Mouse (Mus musculus): ENCODE measurements around the gene Ttll4. TPM values are rescaled to one million over a fixed set of nuclear protein-coding genes. Genes with fewer than 3 reads are reported as not detected.

The Ttll4 gene
- polyA plus RNA-seq, 1 experiment from 2014 or later = 2.1 TPM

DNA sequence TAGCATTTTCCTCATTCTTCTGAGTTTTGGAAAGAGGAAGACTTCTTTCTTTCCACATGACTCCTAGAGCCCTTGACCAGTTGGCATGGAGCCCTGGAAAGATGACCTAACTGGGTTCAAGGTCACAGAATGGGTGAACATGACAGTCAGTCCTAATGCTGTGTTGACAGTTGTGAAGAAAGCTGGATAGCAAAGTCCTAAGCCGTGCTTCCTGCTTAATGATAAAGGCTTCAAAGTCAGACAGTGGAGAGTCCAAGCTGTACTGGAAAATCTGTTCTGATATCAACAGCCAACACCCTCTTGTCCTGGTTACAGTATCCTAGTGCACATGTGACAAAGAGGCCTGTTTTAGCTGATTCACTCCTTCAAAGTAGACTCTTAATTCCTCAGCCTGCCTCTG, 37.2 kb downstream of the Ttll4 start:
- Histone ChIP-seq H3K4me3 (ENCODE audit: low read depth, low read length) (no peak overlapping the region), H3K36me3 (ENCODE audit: control insufficient read depth, insufficient read depth) (peaks cover 33% of the 10 kb centered on the region), H3K4me1 (replicated peaks; ENCODE audit: control insufficient read depth, insufficient read depth, low read length) (no peaks in the 10 kb centered on the region), H3K9me3 (ENCODE audit: control insufficient read depth) (no peaks in the 10 kb centered on the region), H3K4me2 (replicated peaks; ENCODE audit: low read depth) (no peak overlapping the region), H3K27me3 (replicated peaks; ENCODE audit: control insufficient read depth, insufficient read depth, low read length) (no peaks in the 10 kb centered on the region), H3K9ac (ENCODE audit: low read depth, low read length) (no peak overlapping the region), H3K27ac (ENCODE audit: low read depth, low read length) (peak overlapping the region; percentile 30)
- TF ChIP-seq CTCF (IDR thresholded peaks at IDR 0.05; ENCODE audit: low read depth) = no peak
- ATAC-seq = peak; percentile 91
- 40% methylated on average over 1 of the region's 1 CpGs for WGBS

DNA sequence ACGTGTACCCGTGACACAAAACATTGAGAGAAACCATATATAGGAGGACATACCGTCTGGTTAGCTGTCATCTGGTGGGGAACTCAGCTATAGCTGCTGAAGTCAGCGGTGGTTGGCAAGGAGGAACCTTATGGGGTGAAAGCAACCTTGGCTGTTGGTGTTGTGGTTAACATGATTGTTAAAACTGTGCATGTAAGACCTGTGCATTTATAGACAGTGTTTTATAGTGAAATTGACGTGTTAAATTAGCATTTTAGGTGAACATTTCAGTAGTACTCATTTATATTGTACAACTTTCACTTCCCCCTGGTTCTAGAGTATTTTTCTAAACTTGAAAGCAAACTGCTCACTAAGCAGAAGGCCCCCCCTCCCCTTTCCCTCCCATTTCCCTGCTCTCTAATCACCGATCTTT, 40.6 kb downstream of the Ttll4 start:
- Histone ChIP-seq H3K9me3 (ENCODE audit: control insufficient read depth) (no peaks in the 10 kb centered on the region), H3K36me3 (ENCODE audit: control insufficient read depth, insufficient read depth) (peaks cover 9% of the 10 kb centered on the region), H3K9ac (ENCODE audit: low read depth, low read length) (no peak overlapping the region), H3K4me2 (replicated peaks; ENCODE audit: low read depth) (no peak overlapping the region), H3K27me3 (replicated peaks; ENCODE audit: control insufficient read depth, insufficient read depth, low read length) (no peaks in the 10 kb centered on the region), H3K27ac (ENCODE audit: low read depth, low read length) (no peak overlapping the region), H3K4me3 (ENCODE audit: low read depth, low read length) (no peak overlapping the region), H3K4me1 (replicated peaks; ENCODE audit: control insufficient read depth, insufficient read depth, low read length) (no peaks in the 10 kb centered on the region)
- TF ChIP-seq CTCF (IDR thresholded peaks at IDR 0.05; ENCODE audit: low read depth) = no peak
- WGBS = 90% methylated on average over 6 of the region's 6 CpGs
- no peak for ATAC-seq

DNA sequence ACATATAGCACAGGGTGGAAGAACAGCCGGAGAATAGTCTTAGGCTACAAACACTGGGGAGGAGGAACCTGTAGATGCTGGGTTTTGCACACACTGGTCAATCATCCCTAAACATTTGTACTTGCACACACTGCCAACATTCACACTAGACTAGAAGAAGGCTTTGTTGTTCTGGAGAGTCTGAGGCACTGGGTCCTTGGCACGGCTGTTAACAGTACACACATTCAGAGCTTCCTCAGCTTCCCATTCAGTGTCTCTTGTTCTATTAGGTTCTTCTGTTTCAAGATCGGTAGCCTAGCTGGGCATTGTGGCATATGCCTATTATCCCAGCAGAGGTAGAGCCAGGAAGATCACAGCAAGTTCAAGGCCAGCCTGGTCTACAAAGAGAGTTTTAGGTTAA, 42.6 kb downstream of the Ttll4 start:
- no peak overlapping the region for H3K27ac ChIP-seq (ENCODE audit: low read depth, low read length)
- no peaks in the 10 kb centered on the region for H3K9me3 ChIP-seq (ENCODE audit: control insufficient read depth)
- WGBS = 85% methylated on average over 3 of the region's 3 CpGs
- H3K9ac ChIP-seq (ENCODE audit: low read depth, low read length) = no peak overlapping the region
- no peak overlapping the region for H3K4me3 ChIP-seq (ENCODE audit: low read depth, low read length)
- no peak for TF ChIP-seq CTCF (IDR thresholded peaks at IDR 0.05; ENCODE audit: low read depth)
- no peaks in the 10 kb centered on the region for H3K27me3 ChIP-seq (replicated peaks; ENCODE audit: control insufficient read depth, insufficient read depth, low read length)
- ATAC-seq = no peak
- no peak overlapping the region for H3K4me2 ChIP-seq (replicated peaks; ENCODE audit: low read depth)
- H3K36me3 ChIP-seq (ENCODE audit: control insufficient read depth, insufficient read depth) = no peaks in the 10 kb centered on the region
- H3K4me1 ChIP-seq (replicated peaks; ENCODE audit: control insufficient read depth, insufficient read depth, low read length) = no peaks in the 10 kb centered on the region

DNA sequence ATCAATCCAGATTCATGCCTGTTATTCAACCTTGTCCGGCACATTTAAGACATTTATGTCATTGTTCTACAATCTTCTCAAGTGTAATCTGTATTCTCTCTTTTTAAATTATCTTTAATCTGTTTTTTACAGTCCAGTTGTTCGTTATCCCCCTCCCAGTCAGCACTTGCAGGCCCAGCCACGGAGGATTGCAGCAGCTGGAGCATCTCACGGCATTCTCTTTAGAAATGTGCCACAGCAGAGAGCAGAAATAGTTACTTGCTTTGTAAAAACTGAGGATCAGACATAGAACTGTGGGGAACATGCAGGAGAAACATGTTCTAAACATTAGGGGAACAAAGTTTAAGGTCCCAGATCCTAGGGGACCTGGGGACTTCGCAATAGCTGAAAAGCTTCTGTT, 43.5 kb downstream of the Ttll4 start:
- Histone ChIP-seq H3K4me2 (replicated peaks; ENCODE audit: low read depth) (no peak overlapping the region), H3K4me3 (ENCODE audit: low read depth, low read length) (no peak overlapping the region), H3K27me3 (replicated peaks; ENCODE audit: control insufficient read depth, insufficient read depth, low read length) (no peaks in the 10 kb centered on the region), H3K9me3 (ENCODE audit: control insufficient read depth) (no peaks in the 10 kb centered on the region), H3K36me3 (ENCODE audit: control insufficient read depth, insufficient read depth) (no peaks in the 10 kb centered on the region), H3K4me1 (replicated peaks; ENCODE audit: control insufficient read depth, insufficient read depth, low read length) (no peaks in the 10 kb centered on the region), H3K9ac (ENCODE audit: low read depth, low read length) (no peak overlapping the region), H3K27ac (ENCODE audit: low read depth, low read length) (no peak overlapping the region)
- 64% methylated on average over 5 of the region's 5 CpGs for WGBS
- no peak for TF ChIP-seq CTCF (IDR thresholded peaks at IDR 0.05; ENCODE audit: low read depth)
- no peak for ATAC-seq

DNA sequence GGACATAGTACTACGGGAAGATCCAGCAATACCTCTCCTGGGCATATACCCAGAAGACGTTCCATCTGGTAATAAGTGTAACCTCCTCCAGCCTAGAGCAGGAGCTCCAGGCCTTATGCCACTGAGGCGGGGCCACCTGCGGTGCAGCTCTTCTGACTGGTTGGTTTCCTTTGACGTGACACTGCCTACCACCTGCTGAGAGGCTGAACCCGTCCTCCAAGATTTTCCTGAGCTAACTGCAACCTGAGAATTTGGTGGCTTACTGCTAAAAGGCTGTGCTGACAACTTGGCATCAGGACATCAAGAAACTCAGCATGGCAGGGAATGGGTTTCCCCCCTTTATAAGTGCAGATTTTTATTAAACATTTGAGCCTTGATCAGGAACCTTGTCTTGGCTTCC, 48.0 kb downstream of the Ttll4 start:
- Histone ChIP-seq H3K4me2 (replicated peaks; ENCODE audit: low read depth) (no peak overlapping the region), H3K36me3 (ENCODE audit: control insufficient read depth, insufficient read depth) (no peaks in the 10 kb centered on the region), H3K9ac (ENCODE audit: low read depth, low read length) (no peak overlapping the region), H3K4me3 (ENCODE audit: low read depth, low read length) (no peak overlapping the region), H3K27me3 (replicated peaks; ENCODE audit: control insufficient read depth, insufficient read depth, low read length) (no peaks in the 10 kb centered on the region), H3K4me1 (replicated peaks; ENCODE audit: control insufficient read depth, insufficient read depth, low read length) (no peaks in the 10 kb centered on the region; the same call in 1 of the 2 replicates), H3K9me3 (ENCODE audit: control insufficient read depth) (no peaks in the 10 kb centered on the region), H3K27ac (ENCODE audit: low read depth, low read length) (no peak overlapping the region)
- TF ChIP-seq CTCF (IDR thresholded peaks at IDR 0.05; ENCODE audit: low read depth) = no peak
- 40% methylated on average over 6 of the region's 6 CpGs for WGBS
- no peak for ATAC-seq

DNA sequence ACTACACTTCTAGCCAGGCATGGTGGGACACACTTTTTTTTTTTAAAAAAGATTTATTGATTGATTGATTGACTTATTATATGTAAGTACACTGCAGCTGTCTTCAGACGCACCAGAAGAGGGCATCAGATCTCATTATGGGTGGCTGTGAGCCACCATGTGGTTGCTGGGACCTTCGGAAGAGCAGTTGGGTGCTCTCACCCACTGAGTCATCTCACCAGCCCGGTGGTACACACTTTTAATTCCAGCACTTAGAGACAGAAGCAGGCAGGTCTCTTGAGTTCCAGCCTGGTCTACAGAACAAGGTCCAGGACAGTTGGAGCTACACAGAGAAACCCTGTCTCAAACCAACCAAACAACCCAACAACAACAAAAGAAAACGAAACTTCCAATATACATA, 50.5 kb downstream of the Ttll4 start:
- peak; percentile 44 for TF ChIP-seq CTCF (IDR thresholded peaks at IDR 0.05; ENCODE audit: low read depth)
- 80% methylated on average over 4 of the region's 4 CpGs for WGBS
- Histone ChIP-seq H3K4me3 (ENCODE audit: low read depth, low read length) (no peak overlapping the region), H3K27ac (ENCODE audit: low read depth, low read length) (no peak overlapping the region), H3K4me2 (replicated peaks; ENCODE audit: low read depth) (no peak overlapping the region), H3K27me3 (replicated peaks; ENCODE audit: control insufficient read depth, insufficient read depth, low read length) (no peaks in the 10 kb centered on the region), H3K9me3 (ENCODE audit: control insufficient read depth) (no peaks in the 10 kb centered on the region), H3K36me3 (ENCODE audit: control insufficient read depth, insufficient read depth) (no peaks in the 10 kb centered on the region), H3K4me1 (replicated peaks; ENCODE audit: control insufficient read depth, insufficient read depth, low read length) (no peaks in the 10 kb centered on the region; the same call in 1 of the 2 replicates), H3K9ac (ENCODE audit: low read depth, low read length) (no peak overlapping the region)
- no peak for ATAC-seq
